Mouse (Mus musculus) mature B cell (primary cell): Measurements from ENCODE around the gene Zfp729a.
"Not testable (repeated sequence)": the region's sequence is repeated elsewhere in the genome, so short reads cannot be mapped to it uniquely, and the experiment has no call there.

Experiments
- in situ Hi-C: fragments of 300-500 bp; cut with MboI; formaldehyde crosslinking; loops from 2 replicates; pipeline ENCODE4 v1.14.3; 2019

The Zfp729a gene

GRCm38 (mm10) chr13:67637294-67638007, at the start of gene Zfp729a, which contains the start of gene Gm49345:
Zfp729a (minus strand) TSS chr13:67637791.
Gm49345 (minus strand) TSS chr13:67637769.
- in situ Hi-C loops = no loop called here

GRCm38 (mm10) chr13:67686971-67687370, 49.4 kb upstream of the Zfp729a start, which contains the start of gene Zfp738:
Zfp738 (minus strand) TSS chr13:67687071.
- in situ Hi-C loops = no loop called here

GRCm38 (mm10) chr13:67683841-67684240, 46.2 kb upstream of the Zfp729a start:
- in situ Hi-C loops = not testable (repeated sequence)

GRCm38 (mm10) chr13:67682959-67683735, 45.6 kb upstream of the Zfp729a start:
- in situ Hi-C loops = not testable (repeated sequence)

- in situ Hi-C loops = no loop called here
These were observed 37.3 kb upstream of the Zfp729a start for GRCm38 (mm10) chr13:67674902-67675301.

GRCm38 (mm10) chr13:67652496-67652895, 14.9 kb upstream of the Zfp729a start:
- in situ Hi-C loops = no loop called here

GRCm38 (mm10) chr13:67610108-67610507, 27.5 kb downstream of the Zfp729a start:
- in situ Hi-C loops = no loop called here

GRCm38 (mm10) chr13:67609066-67609876, 28.3 kb downstream of the Zfp729a start, which contains the start of gene Zfp729b:
Zfp729b (minus strand) TSS chr13:67609707.
- in situ Hi-C loops = no loop called here

- in situ Hi-C loops = no loop called here
These were observed 64.9 kb downstream of the Zfp729a start for GRCm38 (mm10) chr13:67572591-67573189.
